Mouse (Mus musculus) kidney, embryonic 14.5 days (tissue): ENCODE data around the gene Myod1. TPM values are rescaled to one million over a fixed set of nuclear protein-coding genes. Genes with fewer than 3 reads are reported as not detected.

Experiments used
- ATAC-seq: fragments of 200-750 bp; cut with Nextera tagmentation; 2 replicates; pipeline ENCODE4 v1.8.0; 2017; ENCODE audit warnings: moderate number of reproducible peaks, mild to moderate bottlenecking, moderate TSS enrichment, moderate library complexity; ENCODE audit not compliant: low FRiP score, low TSS enrichment
- H3K27ac ChIP-seq: fragments of 300-500 bp; sonication (generic); 2 replicates; pipeline ENCODE4 v1.5.1; 2014; ENCODE audit warnings: low read depth, mild to moderate bottlenecking, low read length, moderate library complexity, mixed read lengths
- H3K27me3 ChIP-seq: fragments of 300-500 bp; sonication (generic); 2 replicates; pipeline ENCODE4 v1.6.1; 2014; ENCODE audit warnings: mild to moderate bottlenecking, low read length; ENCODE audit not compliant: control insufficient read depth, insufficient read depth
- H3K36me3 ChIP-seq: fragments of 300-500 bp; sonication (generic); 2 replicates; pipeline ENCODE4 v1.6.1; 2014; ENCODE audit warnings: low read length, mixed read lengths; ENCODE audit not compliant: control insufficient read depth, insufficient read depth
- H3K4me1 ChIP-seq: fragments of 300-500 bp; sonication (generic); 2 replicates; pipeline ENCODE4 v1.6.1; 2014; ENCODE audit warnings: low read length, mixed read lengths; ENCODE audit not compliant: control insufficient read depth, insufficient read depth
- H3K4me2 ChIP-seq: fragments of 300-500 bp; sonication (generic); replicated peaks from 2 replicates; pipeline ENCODE4 v1.6.1; 2014; ENCODE audit warnings: low read depth, mild to moderate bottlenecking, low read length
- H3K4me3 ChIP-seq: fragments of 300-500 bp; sonication (generic); 2 replicates; pipeline ENCODE4 v1.5.1; 2014; ENCODE audit warnings: mild to moderate bottlenecking, low read length
- H3K9ac ChIP-seq: fragments of 300-500 bp; sonication (generic); 2 replicates; pipeline ENCODE4 v1.6.1; 2014; ENCODE audit warnings: low read depth, mild to moderate bottlenecking, low read length, moderate library complexity
- H3K9me3 ChIP-seq: fragments of 300-500 bp; sonication (generic); 2 replicates; pipeline ENCODE4 v1.6.1; 2016; ENCODE audit warnings: low read length; ENCODE audit not compliant: control insufficient read depth
- WGBS: fragments of 180-500 bp; shearing (Covaris S2); extraction: QIAGEN DNeasy Blood & Tissue Kit; methylation state at CpG from one replicate; pipeline ENCODE4 v1.1.7; 2014; 5-methylcytosine and 5-hydroxymethylcytosine counted together
- polyA plus RNA-seq: library from polyadenylated mRNA; unstranded; fragments of >200 nt; fragmentation: Nextera tagmentation; extraction: Ambion mirVana; gene quantifications from 2 replicates; pipeline ENCODE4 v1.2.1, GENCODE M21; 2014

Myod1 gene
- polyA plus RNA-seq, 1 experiment from 2014 or later: 0.34 TPM

GRCm38 (mm10) chr7:46352748-46353147 is 23.5 kb upstream of the Myod1 start:
- H3K9me3 ChIP-seq: no peaks in the 10 kb centered on the region
- H3K4me2 ChIP-seq: no peak overlapping the region
- H3K4me3 ChIP-seq: no peak overlapping the region
- H3K36me3 ChIP-seq: no peaks in the 10 kb centered on the region
- peaks cover 31% of the 10 kb centered on the region for H3K27me3 ChIP-seq
- H3K4me1 ChIP-seq: no peaks in the 10 kb centered on the region
- H3K27ac ChIP-seq: no peak overlapping the region
- no peak overlapping the region for H3K9ac ChIP-seq
- WGBS: 66% methylated on average over 2 of the region's 2 CpGs
- ATAC-seq: no peak

- ATAC-seq: no peak
- Histone ChIP-seq H3K27ac (no peak overlapping the region), H3K27me3 (peaks cover 26% of the 10 kb centered on the region), H3K4me2 (no peak overlapping the region), H3K9me3 (no peaks in the 10 kb centered on the region), H3K4me3 (no peak overlapping the region), H3K4me1 (no peaks in the 10 kb centered on the region), H3K36me3 (no peaks in the 10 kb centered on the region), H3K9ac (no peak overlapping the region)
- WGBS: 31% methylated on average over 8 of the region's 8 CpGs
These were observed 23.1 kb upstream of the Myod1 start for GRCm38 (mm10) chr7:46353216-46353615.

GRCm38 (mm10) chr7:46353875-46354274 is 22.4 kb upstream of the Myod1 start:
- WGBS: 48% methylated on average over 4 of the region's 4 CpGs
- Histone ChIP-seq H3K4me2 (no peak overlapping the region), H3K27ac (no peak overlapping the region), H3K36me3 (no peaks in the 10 kb centered on the region), H3K4me3 (no peak overlapping the region), H3K27me3 (peaks cover 20% of the 10 kb centered on the region), H3K9ac (no peak overlapping the region), H3K9me3 (no peaks in the 10 kb centered on the region), H3K4me1 (no peaks in the 10 kb centered on the region)
- ATAC-seq: no peak

GRCm38 (mm10) chr7:46361776-46362175 is 14.5 kb upstream of the Myod1 start:
- no peak overlapping the region for H3K9ac ChIP-seq
- no peaks in the 10 kb centered on the region for H3K27me3 ChIP-seq
- no peak overlapping the region for H3K4me3 ChIP-seq
- H3K27ac ChIP-seq: no peak overlapping the region
- H3K36me3 ChIP-seq: no peaks in the 10 kb centered on the region
- no peak for ATAC-seq
- H3K4me1 ChIP-seq: no peaks in the 10 kb centered on the region
- H3K9me3 ChIP-seq: no peaks in the 10 kb centered on the region
- H3K4me2 ChIP-seq: no peak overlapping the region

GRCm38 (mm10) chr7:46364154-46364553 is 12.1 kb upstream of the Myod1 start:
- Histone ChIP-seq H3K27me3 (no peaks in the 10 kb centered on the region), H3K4me3 (no peak overlapping the region), H3K27ac (no peak overlapping the region), H3K9ac (no peak overlapping the region), H3K4me2 (no peak overlapping the region), H3K36me3 (no peaks in the 10 kb centered on the region), H3K4me1 (no peaks in the 10 kb centered on the region), H3K9me3 (no peaks in the 10 kb centered on the region)
- 49% methylated on average over 5 of the region's 5 CpGs for WGBS
- no peak for ATAC-seq

GRCm38 (mm10) chr7:46365810-46366209 is 10.5 kb upstream of the Myod1 start:
- Histone ChIP-seq H3K27me3 (no peaks in the 10 kb centered on the region), H3K4me3 (no peak overlapping the region), H3K9ac (no peak overlapping the region), H3K27ac (no peak overlapping the region), H3K9me3 (no peaks in the 10 kb centered on the region), H3K36me3 (no peaks in the 10 kb centered on the region), H3K4me1 (no peaks in the 10 kb centered on the region), H3K4me2 (no peak overlapping the region)
- ATAC-seq: no peak
- 67% methylated on average over 1 of the region's 1 CpGs for WGBS

GRCm38 (mm10) chr7:46371104-46371503 is 5.2 kb upstream of the Myod1 start:
- Histone ChIP-seq H3K36me3 (no peaks in the 10 kb centered on the region), H3K27me3 (peaks cover 32% of the 10 kb centered on the region), H3K9ac (no peak overlapping the region), H3K4me3 (no peak overlapping the region), H3K27ac (no peak overlapping the region), H3K4me1 (no peaks in the 10 kb centered on the region), H3K9me3 (no peaks in the 10 kb centered on the region), H3K4me2 (no peak overlapping the region)
- WGBS: 64% methylated on average over 4 of the region's 4 CpGs
- no peak for ATAC-seq

GRCm38 (mm10) chr7:46377008-46377346 is 703 bp downstream of the Myod1 start:
- H3K4me3 ChIP-seq: peak overlapping the region; percentile 1; the same call in 1 of the 2 replicates
- no peak overlapping the region for H3K9ac ChIP-seq

GRCm38 (mm10) chr7:46378123-46378522 is 1.8 kb downstream of the Myod1 start:
- H3K36me3 ChIP-seq: no peaks in the 10 kb centered on the region
- H3K4me1 ChIP-seq: no peaks in the 10 kb centered on the region
- H3K4me3 ChIP-seq: no peak overlapping the region
- H3K9me3 ChIP-seq: no peaks in the 10 kb centered on the region
- no peak overlapping the region for H3K9ac ChIP-seq
- H3K4me2 ChIP-seq: no peak overlapping the region; the same call in 1 of the 2 replicates
- peak; percentile 33; the same call in 1 of the 2 replicates for ATAC-seq
- 4% methylated on average over 22 of the region's 22 CpGs for WGBS
- H3K27me3 ChIP-seq: peaks cover 62% of the 10 kb centered on the region
- H3K27ac ChIP-seq: no peak overlapping the region

More at GRCm38 (mm10) chr7:46377008-46377346, 703 bp downstream of the Myod1 start:
- Histone ChIP-seq H3K4me1 (no peaks in the 10 kb centered on the region), H3K4me2 (peak overlapping the region; percentile 32), H3K27me3 (peaks cover 69% of the 10 kb centered on the region), H3K36me3 (no peaks in the 10 kb centered on the region), H3K9me3 (no peaks in the 10 kb centered on the region), H3K27ac (no peak overlapping the region)
- WGBS: under 1% methylated on average over 33 of the region's 33 CpGs
- 0 out of 2 replicates have a peak, but pooled peaks have one; percentile 34 for ATAC-seq
